Mouse (Mus musculus): Measurements from ENCODE around the gene Zfp866.

The Zfp866 gene

GRCm38 (mm10) chr8:69715366-69715765 is 75.6 kb downstream of the Zfp866 start:
- no peak for DNase-seq

GRCm38 (mm10) chr8:69713516-69713915 is 77.5 kb downstream of the Zfp866 start:
- no peak for DNase-seq

All from retina, postnatal 1 day (tissue).